Mouse (Mus musculus): Measurements from ENCODE around the gene Tbx3. TPM values are rescaled to one million over a fixed set of nuclear protein-coding genes. Genes with fewer than 3 reads are reported as not detected.

The Tbx3 gene
- polyA plus RNA-seq, 1 experiment: 38.3 TPM

DNA sequence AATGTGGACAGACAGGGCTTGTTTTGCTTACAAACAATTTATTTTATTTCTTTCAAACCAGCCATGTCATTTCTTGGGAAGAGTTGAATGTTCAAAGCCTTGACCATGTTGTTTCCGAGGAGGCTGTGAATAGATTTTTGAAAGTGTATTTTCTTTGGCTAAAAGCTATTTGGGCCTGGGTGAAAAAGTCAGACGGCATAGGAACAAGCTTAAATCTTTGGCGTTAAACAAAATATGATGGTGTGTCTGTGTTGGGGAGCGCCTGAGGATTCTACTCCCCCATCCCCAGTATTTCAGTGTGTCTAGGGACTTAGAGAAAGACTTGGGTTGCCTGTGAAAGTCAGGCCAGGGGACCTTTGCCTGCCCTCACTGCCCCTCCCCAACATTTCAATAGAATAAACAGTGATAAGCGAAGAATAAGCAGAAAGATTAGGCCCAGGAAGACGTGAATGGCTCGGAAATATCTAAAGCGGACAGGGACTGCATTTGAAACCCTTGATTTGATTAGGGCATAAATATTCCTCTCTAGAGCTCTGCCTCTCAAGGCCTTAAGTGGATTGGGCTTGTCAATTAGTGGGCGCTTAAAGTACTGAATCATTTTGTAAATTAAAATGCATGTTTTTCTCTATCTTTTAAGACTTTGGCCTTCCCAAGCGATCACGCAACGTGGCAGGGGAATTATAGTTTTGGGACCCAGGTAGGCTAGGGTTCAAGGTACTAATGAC lies 4.3 kb downstream of the Tbx3 start:
- no peak for DNase-seq (ENCODE audit: low read depth, low spot score)
- 40% methylated on average over 12 of the region's 12 CpGs for WGBS

DNA sequence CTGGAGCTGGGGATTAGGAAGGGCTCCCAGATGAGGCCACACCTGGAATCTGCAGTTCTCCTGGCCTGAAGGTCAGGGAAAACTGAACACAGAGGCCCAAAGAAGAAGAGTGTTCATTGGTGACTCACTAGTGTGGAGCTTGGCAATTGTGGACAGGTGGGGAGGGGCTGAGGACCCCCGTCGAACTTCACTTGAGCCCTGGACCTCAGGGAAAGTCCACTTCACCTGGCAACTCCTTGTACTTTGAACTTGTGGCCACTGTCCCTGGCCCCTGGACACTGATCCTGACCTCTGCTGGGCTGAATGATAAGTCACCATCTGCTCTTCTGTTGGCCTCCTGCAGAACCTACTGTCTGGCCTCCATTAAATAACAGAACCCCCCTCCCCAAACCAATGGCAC lies 5.8 kb downstream of the Tbx3 start:
- DNase-seq (ENCODE audit: low read depth, low spot score): no peak
- WGBS: 34% methylated on average over 2 of the region's 2 CpGs

DNA sequence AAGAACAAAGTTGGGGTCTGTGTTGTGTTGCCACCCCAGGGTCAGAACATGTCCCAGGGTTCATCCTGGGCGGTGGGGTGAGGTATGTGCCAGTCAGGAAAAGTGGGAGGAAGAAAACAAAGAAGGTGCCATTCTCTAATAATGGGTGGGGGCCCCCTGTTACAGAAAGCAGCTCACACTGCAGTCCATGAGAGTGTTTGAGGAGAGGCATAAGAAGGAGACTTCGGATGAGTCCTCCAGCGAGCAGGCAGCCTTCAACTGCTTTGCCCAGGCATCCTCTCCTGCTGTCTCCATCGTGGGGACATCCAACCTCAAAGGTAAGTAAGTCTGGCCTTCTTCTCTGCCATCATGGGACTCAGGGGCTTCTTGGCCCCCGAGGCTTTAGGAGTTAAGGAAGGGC lies 8.0 kb downstream of the Tbx3 start:
- no peak for DNase-seq (ENCODE audit: low read depth, low spot score)
- 77% methylated on average over 5 of the region's 5 CpGs for WGBS

DNA sequence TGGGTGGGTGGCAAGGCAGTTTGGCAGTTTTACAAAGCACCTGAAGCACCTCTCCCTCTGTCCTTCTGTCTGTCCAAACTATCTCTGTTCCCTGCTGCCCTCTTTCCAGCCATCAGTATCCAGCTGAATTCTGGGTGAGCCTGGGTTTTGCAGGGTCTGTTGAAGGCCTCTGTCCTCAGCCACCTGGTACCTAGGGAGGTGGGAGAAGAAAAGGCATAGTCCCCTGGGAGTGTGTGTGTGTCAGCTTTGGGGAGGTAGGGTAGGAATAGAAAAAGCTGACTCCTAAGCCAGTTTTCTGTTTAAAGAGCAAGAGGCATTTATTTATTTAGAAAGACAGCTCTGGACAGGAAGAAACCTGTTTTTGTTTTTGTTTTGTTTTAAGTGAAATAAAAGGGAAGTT lies 8.6 kb downstream of the Tbx3 start:
- DNase-seq (ENCODE audit: low read depth, low spot score): no peak

DNA sequence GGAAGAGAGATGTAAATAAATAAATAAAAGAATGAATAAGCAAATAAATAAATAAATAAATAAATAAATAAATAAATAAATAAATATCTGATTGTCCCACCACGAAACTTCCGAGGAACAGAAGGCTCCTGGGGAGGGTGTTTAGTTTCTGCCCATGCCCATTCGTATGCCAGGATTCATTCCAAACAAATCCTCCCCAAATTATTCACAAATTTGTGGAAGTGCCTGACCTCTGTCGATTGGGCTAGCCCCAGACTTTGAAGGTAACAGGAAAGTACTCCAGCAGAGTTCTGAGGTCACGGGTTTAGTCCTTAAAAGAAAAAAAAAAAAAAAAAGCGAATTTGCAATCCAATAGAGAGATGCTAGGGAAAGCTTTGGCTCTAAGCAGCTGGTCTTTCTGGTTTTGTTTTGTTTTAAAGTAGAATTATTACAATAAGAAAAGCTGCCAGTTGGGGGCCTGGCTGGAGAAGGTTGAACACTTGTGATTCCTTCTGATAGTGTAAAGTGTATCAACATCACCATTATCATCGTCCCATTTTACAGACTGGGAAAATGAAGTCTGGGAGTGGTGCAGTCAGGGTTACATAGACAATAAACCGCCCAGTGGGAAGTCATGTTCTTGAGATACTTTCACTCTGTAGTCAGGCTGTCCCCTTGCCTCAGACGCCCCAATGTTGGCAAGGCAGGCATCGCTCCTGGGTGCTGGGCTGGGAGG lies 9.3 kb downstream of the Tbx3 start:
- no peak for DNase-seq (ENCODE audit: low read depth, low spot score)
- 62% methylated on average over 10 of the region's 10 CpGs for WGBS

DNA sequence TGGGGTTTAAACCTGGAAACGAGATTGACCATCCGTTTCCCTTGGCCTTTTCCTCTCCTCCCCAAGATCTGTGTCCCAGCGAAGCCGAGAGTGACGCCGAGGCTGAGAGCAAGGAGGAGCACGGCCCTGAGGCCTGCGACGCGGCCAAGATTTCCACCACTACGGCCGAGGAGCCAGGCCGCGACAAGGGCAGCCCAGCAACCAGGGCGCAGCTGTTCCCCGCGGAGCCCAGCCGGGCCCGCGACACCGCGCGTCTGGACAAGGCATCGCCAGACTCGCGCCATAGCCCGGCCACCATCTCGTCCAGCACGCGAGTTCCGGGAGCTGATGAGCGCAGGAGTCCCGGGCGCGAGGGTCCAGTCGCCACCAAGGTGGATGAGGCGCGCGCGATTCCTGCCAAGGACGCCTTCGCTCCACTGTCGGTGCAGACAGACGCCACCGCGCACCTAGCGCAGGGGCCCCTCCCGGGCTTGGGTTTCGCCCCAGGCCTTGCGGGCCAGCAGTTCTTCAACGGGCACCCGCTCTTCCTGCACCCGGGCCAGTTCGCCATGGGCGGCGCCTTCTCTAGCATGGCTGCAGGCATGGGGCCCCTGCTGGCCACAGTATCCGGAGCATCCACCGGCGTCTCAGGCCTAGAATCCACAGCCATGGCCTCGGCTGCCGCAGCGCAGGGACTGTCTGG lies 10.0 kb downstream of the Tbx3 start:
- no peak for DNase-seq (ENCODE audit: low read depth, low spot score)
- 36% methylated on average over 62 of the region's 62 CpGs for WGBS

DNA sequence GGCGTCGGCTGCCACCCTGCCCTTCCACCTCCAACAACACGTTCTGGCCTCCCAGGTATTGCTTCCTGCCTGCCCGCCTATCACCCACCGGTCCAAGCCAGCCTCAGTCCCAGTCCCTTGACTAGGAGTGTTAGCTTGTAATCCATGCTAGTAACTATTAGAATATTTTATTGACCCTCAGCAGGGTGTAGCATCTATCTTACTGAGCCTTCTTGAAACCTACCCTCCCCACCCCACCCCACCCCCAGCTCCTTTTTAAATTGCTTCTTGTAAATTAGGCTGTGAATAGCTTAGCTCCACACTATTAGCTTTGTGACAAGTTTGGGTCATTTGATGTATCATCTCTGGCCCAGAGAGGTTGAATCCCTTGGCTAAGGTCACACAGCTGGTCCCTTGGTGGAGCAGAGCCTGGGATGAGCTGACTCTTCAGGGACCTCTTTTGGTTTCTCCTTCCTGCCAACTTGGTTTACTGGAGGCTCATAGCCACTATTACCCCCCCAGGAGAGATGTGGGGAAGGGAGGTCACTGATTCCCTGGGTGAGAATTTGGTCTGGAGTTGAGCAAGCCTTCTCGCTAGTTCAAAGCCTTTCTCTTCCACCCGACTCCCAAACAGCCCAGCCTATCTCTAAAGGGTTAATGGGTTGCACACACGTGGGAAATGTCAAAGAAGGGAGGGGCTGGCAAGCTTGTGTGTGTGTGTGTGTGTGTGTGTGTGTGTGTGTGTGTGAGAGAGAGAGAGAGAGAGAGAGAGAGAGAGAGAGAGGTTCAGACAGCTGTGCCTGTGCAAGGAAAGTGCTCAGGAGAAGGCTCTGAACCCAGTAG lies 10.8 kb downstream of the Tbx3 start:
- 27% methylated on average over 8 of the region's 8 CpGs for WGBS
- DNase-seq (ENCODE audit: low read depth, low spot score): no peak

DNA sequence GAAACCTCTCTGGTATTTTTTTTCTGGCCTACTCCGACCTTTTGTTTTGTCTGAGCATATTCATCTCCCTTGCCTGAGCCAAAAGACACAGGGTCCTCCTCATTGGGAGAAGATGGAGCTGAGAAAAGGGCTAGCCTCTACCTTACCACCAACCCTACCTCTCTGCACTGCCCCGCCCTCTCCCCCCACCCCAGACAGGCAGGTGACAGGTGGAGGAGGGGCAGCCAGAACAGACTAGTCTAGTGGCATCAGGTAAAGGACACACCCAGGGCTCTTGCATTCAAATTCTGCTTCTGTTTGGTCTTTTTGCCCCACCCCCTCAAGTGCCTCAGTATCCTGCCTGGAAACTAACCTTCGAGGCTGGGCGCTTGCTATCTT lies 11.4 kb downstream of the Tbx3 start:
- DNase-seq (ENCODE audit: low read depth, low spot score): no peak
- WGBS: 32% methylated on average over 4 of the region's 4 CpGs

DNA sequence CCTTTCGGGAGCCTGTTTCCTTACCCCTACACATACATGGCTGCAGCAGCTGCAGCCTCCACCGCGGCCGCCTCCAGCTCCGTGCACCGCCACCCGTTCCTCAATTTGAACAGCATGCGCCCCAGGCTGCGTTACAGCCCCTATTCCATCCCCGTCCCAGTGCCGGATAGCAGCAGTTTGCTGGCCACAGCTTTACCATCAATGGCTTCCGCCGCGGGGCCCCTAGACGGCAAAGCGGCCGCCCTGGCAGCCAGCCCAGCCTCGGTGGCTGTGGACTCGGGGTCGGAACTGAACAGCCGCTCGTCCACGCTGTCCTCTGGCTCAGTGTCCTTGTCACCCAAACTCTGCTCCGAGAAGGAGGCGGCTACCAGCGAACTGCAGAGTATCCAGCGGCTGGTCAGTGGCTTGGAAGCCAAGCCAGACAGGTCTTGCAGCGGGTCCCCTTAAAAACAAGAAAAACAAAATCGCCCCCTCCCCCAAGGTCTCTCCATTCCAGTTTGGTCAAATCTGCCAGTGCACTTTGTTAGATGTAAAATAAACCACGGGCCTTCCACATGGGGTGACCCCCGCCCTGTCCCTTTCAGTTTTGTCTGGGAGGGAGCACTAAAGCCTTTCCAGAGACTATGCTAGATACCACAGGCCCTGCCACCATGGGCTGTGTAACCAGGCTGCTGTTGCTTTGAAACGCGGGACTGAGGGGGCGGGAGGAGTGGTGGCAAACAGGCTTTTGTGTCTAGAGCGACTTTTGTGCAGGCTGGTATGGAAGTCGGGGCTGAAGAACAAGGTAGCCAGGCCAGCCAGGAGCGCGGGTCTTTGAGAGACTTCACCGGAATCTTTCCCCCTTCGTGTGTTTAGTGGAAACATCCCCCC lies 12.4 kb downstream of the Tbx3 start:
- no peak for DNase-seq (ENCODE audit: low read depth, low spot score)
- 47% methylated on average over 40 of the region's 40 CpGs for WGBS

DNA sequence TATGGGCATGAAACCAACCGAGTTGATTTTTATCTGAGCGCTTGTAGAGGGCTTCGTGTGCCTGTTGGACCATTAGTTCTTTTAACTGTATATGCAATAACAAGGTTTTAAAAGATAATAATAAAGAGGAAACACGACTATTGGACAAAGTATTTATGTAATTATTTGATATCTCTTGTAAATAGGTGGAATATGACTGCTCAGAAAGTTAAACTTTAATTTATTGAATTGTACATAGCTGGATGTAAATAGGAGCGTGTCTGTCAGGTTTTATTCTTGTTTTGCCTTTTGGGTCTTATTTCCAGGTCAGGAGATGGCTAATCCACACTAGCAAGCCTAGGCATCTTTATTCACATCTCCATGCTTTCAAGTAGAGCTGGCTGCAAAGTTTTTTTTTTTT lies 13.4 kb downstream of the Tbx3 start:
- no peak for DNase-seq (ENCODE audit: low read depth, low spot score)
- WGBS: 49% methylated on average over 5 of the region's 5 CpGs

DNA sequence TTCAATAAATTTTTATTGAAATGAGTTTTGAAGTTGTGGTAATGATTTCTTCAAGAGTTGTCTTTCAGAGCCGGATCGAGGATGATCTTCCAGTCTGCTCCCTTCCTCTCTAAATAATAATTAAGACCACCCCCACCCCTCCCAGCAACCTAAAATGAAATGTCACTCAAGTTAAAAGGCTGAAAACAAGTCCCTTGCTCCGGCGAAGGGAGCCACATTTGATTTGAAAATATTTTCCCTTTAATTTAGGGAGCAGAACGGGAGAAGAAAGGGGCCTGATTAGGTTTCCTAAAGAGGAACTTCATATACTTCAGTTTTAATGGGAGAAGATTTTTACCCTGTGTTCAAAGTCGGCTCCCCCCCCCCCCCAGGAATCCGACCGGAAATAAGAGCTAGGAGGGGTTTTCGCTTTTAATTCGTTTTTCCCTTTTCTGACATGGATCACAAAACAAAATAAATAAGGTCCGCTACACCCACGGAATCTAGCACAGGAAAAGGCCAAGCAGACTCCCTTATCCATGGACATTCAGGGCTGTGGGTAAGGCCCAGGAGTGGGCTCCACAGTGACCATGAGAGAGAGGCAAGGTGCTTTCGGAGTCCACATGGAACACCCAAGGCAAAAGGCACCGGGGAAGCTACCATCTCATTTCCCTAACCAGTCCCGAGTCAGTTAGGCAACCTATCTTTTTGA lies 14.4 kb downstream of the Tbx3 start:
- DNase-seq (ENCODE audit: low read depth, low spot score): no peak
- WGBS: 53% methylated on average over 15 of the region's 15 CpGs

DNA sequence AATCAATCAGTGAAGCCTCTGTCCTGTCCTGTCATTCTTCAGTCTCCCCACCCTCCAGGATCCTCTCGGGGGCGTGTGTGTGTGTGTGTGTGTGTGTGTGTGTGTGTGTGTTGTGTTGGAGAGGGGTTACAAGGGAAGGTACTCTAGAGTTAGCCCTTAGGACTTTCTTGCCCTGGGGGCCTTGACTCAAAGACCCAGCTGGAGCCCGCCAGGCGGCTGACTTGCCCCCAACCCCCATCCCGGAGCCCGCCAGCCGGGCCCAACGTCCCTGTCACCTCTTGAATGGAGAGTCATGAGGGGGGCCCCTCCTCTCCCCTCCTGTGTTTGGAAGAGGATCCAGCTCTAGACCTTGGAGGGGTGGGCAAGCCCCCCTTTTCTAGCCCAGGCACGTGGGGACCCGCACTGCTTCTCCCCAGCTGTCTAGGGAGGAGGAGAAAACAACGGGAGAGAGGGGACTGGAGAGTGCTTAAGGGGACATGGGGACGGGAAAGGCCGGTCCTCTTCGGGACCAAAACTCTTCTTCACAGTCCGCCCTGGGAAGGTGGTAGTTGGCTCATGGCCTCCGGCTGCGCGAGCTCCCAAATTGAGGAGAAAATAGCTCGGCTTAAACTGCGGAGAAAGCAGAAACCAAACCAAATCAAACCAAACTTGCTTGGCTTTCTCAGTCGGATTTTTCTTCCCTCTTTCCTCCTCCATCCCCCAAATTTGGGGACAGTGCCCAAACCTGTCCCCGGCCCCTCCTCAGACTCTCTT lies 15.2 kb downstream of the Tbx3 start:
- 17% methylated on average over 22 of the region's 22 CpGs for WGBS
- no peak for DNase-seq (ENCODE audit: low read depth, low spot score)

DNA sequence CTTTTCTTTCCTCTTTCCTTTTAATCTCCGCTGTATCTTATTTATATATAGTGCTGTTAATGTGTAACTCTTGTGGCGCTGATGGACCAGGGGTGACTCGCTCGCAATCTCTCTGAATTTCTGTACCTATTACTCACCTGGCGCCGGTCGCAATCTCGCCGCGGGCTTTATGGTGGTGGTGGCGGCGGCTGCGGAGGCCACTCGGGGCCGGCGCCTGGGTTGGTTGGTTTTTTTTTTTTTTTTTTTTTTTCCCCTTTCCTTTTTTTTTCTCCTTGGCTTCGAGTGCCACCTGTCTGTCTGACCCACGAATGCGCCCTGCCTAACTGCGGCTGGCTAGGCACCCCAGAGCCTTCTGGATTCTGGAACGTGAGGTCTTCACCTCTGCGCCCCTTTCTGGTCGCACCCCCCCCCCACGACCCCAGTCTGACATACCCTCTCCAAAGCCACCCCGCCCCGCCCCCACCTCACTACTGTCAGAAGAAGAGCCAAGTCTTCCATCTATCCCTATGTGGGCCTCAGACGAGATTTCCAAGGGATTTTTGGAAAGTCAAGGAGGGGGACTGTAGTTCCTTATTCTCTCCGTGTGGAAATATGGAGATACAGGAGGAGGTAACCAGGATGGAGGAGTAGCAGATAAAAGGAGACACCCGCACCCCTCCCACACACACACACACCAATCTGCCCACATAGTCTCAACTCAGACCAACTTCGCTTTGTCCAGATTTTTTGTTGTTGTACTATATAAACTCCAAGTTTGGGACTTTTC lies 15.9 kb downstream of the Tbx3 start:
- 5% methylated on average over 29 of the region's 30 CpGs for WGBS

DNA sequence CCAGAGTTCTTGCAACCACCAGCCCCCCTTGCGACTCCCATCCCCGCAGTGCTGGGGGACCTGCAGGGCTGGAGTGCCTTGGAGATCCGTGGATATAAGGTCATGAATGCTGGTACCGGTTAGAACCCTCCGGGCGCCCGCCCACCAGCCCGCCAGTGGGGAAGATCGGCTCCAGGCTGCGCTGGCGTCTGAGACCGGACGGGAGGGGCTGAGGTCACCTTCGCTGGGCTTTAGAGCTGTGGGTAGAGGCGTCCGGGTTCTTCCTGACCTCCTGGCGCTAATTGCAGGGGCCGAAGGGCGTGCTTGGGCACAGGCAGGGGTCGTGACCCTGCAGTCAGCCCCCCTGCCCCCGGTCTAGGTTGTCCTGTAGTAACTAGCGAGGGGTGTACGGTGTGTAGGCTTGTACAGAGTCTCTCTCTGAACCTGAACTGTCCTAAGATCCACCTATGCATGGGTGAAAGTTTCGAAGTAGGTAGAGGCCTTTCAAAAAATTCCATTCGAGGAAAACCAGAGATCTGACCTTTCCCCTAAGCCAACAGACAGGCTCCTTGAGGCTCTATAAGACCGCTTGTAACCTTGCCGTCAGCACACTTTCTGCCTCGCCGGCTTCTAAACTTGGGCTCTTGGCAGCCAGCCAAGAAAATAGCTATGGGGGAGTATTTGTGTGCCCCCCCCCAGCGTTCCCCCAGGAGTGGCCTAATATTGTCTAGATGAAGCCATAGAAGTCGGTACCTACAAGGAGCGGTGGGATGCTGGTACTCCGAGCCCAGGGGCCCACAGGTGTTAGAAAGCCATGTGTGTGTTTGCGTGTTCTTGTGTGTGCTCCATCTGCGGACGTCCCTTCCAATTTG lies 16.8 kb downstream of the Tbx3 start:
- no peak for DNase-seq (ENCODE audit: low read depth, low spot score)
- WGBS: 34% methylated on average over 36 of the region's 36 CpGs

More for the DNA sequence above, 15.9 kb downstream of the Tbx3 start:
- no peak for DNase-seq (ENCODE audit: low read depth, low spot score)

DNA sequence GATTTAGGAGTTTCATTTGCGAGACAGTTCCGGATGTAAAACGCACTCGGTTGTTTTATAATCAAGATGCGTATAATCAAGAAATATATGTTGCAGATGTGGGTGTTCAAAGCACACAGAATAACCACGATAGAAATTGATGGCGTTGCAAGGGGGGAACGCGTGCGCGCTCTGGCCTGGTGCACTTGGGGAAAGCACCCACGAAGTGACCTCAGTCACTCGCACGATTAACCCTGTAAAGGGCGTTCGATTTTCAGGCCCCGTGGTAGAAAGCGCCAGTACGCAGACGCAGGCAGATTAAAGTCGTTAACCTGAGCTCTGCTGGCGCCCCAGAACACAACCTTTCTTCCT lies 17.4 kb downstream of the Tbx3 start:
- WGBS: 62% methylated on average over 22 of the region's 22 CpGs
- no peak for DNase-seq (ENCODE audit: low read depth, low spot score)

DNA sequence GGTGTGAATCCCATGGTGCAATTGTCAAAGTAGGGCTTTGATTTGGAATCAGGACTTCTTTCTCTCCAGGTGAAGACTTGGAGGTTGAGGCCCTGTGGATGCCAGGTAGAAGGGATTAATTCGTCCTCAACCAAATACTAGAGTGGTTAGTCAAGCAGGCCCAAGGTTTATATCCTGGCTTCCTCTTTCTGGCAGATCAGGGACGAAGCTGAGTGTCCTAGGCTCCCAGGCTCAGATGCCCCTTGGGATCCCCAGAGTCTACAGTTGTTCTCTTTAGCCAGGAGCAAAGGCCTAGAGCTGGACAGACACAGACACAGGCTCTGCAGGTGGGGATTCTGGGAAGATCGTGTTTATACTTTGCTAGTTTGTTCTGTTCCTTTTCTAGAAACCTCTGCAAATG lies 17.8 kb downstream of the Tbx3 start:
- no peak for DNase-seq (ENCODE audit: low read depth, low spot score)
- 77% methylated on average over 3 of the region's 3 CpGs for WGBS
